Mouse (Mus musculus): ENCODE measurements at regions not wholly inside any gene's neighbourhood (a gene's known extent, or its start where the extent isn't known, plus 50 kb on each side); places are given as distances from the start of the nearest gene placed in this dataset.

GRCm38 (mm10) chr2:99236968-99237367 lies 569.9 kb upstream of the Gm10800 start:
- no peak overlapping the region for H3K27ac ChIP-seq
- H3K9ac ChIP-seq: no peak overlapping the region
- no peaks in the 10 kb centered on the region for H3K27me3 ChIP-seq
- H3K4me2 ChIP-seq: peak overlapping the region; percentile 23; the same call in 1 of the 2 replicates
- no peak for ATAC-seq (ENCODE audit: low FRiP score)
- no peak overlapping the region for H3K4me3 ChIP-seq
- no peaks in the 10 kb centered on the region for H3K4me1 ChIP-seq (replicated peaks)
- WGBS: 6% methylated on average over 7 of the region's 7 CpGs
- H3K9me3 ChIP-seq: no peaks in the 10 kb centered on the region
- H3K36me3 ChIP-seq: no peaks in the 10 kb centered on the region
